Mouse (Mus musculus) forebrain, embryonic 16.5 days (tissue): ENCODE data around the gene Figla. TPM values are rescaled to one million over a fixed set of nuclear protein-coding genes. Genes with fewer than 3 reads are reported as not detected.
"Not testable (repeated sequence)": the region's sequence is repeated elsewhere in the genome, so short reads cannot be mapped to it uniquely, and the experiment has no call there.

Experiments
- ATAC-seq: fragments of 200-750 bp; cut with Nextera tagmentation; 2 replicates; pipeline ENCODE4 v1.8.0; 2017; ENCODE audit warnings: mild to moderate bottlenecking, moderate library complexity
- H3K27ac ChIP-seq: fragments of 300-500 bp; sonication (generic); 2 replicates; pipeline ENCODE4 v1.5.1; 2014; ENCODE audit warnings: low read length, control low read depth
- H3K27me3 ChIP-seq: fragments of 300-500 bp; sonication (generic); replicated peaks from 2 replicates; pipeline ENCODE4 v1.6.1; 2014; ENCODE audit warnings: low read length; ENCODE audit not compliant: control insufficient read depth, insufficient read depth
- H3K36me3 ChIP-seq: fragments of 300-500 bp; sonication (generic); 2 replicates; pipeline ENCODE4 v1.6.1; 2014; ENCODE audit not compliant: control insufficient read depth, insufficient read depth
- H3K4me1 ChIP-seq: fragments of 300-500 bp; sonication (generic); replicated peaks from 2 replicates; pipeline ENCODE4 v1.6.1; 2014; ENCODE audit warnings: low read length; ENCODE audit not compliant: control insufficient read depth, insufficient read depth
- H3K4me2 ChIP-seq: fragments of 300-500 bp; sonication (generic); 2 replicates; pipeline ENCODE4 v1.6.1; 2014; ENCODE audit warnings: mild to moderate bottlenecking, low read length, control low read depth
- H3K4me3 ChIP-seq: fragments of 300-500 bp; sonication (generic); replicated peaks from 2 replicates; pipeline ENCODE4 v1.5.1; 2014; ENCODE audit warnings: mild to moderate bottlenecking, low read length, control low read depth
- H3K9ac ChIP-seq: fragments of 300-500 bp; sonication (generic); replicated peaks from 2 replicates; pipeline ENCODE4 v1.6.1; 2014; ENCODE audit warnings: low read depth, low read length, control low read depth
- H3K9me3 ChIP-seq: fragments of 300-500 bp; sonication (generic); 2 replicates; pipeline ENCODE4 v1.6.1; 2016; ENCODE audit warnings: low read length; ENCODE audit not compliant: control insufficient read depth
- WGBS: fragments of 180-500 bp; shearing (Covaris S2); extraction: QIAGEN DNeasy Blood & Tissue Kit; methylation state at CpG from one replicate; pipeline ENCODE4 v1.1.7; 2014; 5-methylcytosine and 5-hydroxymethylcytosine counted together
- polyA plus RNA-seq: library from polyadenylated mRNA; unstranded; fragments of >200 nt; fragmentation: Nextera tagmentation; extraction: Ambion mirVana; gene quantifications from 2 replicates; pipeline ENCODE4 v1.2.1, GENCODE M21; 2015

The Figla gene
- polyA plus RNA-seq = not detected in 2 replicates

- H3K4me3 ChIP-seq = no peak within 1 kb of the TSS
- no peaks in the 10 kb centered on the region for H3K4me1 ChIP-seq
- ATAC-seq = no peak
- no peak within 1 kb of the TSS for H3K4me2 ChIP-seq
- H3K27ac ChIP-seq = no peak within 1 kb of the TSS
- H3K27me3 ChIP-seq = no peaks in the 10 kb centered on the region
- H3K36me3 ChIP-seq = no peaks in the 10 kb centered on the region
- WGBS = 88% methylated on average over 9 of the region's 9 CpGs
- H3K9ac ChIP-seq = no peak within 1 kb of the TSS
- H3K9me3 ChIP-seq = no peaks in the 10 kb centered on the region
Observed at GRCm38 (mm10) chr6:86015871-86016270, at the start of gene Figla. Figla (plus strand) TSS chr6:86016171.

- Histone ChIP-seq H3K27me3 (no peaks in the 10 kb centered on the region), H3K27ac (no peak overlapping the region), H3K4me1 (no peaks in the 10 kb centered on the region), H3K4me3 (no peak overlapping the region), H3K9ac (no peak overlapping the region), H3K4me2 (no peak overlapping the region), H3K36me3 (no peaks in the 10 kb centered on the region), H3K9me3 (no peaks in the 10 kb centered on the region)
- ATAC-seq = no peak
- WGBS = 82% methylated on average over 4 of the region's 4 CpGs
Observed at GRCm38 (mm10) chr6:85966686-85967085, 49.3 kb upstream of the Figla start.

- 70% methylated on average over 2 of the region's 2 CpGs for WGBS
- Histone ChIP-seq H3K9ac (no peak overlapping the region), H3K4me3 (no peak overlapping the region), H3K27ac (no peak overlapping the region), H3K4me2 (no peak overlapping the region), H3K36me3 (no peaks in the 10 kb centered on the region), H3K4me1 (no peaks in the 10 kb centered on the region), H3K27me3 (no peaks in the 10 kb centered on the region), H3K9me3 (no peaks in the 10 kb centered on the region)
- ATAC-seq = no peak
Observed at GRCm38 (mm10) chr6:85969889-85970288, 46.1 kb upstream of the Figla start.

GRCm38 (mm10) chr6:85972699-85973098 is 43.3 kb upstream of the Figla start:
- WGBS = 76% methylated on average over 3 of the region's 3 CpGs
- Histone ChIP-seq H3K27ac (no peak overlapping the region), H3K9me3 (no peaks in the 10 kb centered on the region), H3K27me3 (no peaks in the 10 kb centered on the region), H3K4me3 (no peak overlapping the region), H3K36me3 (no peaks in the 10 kb centered on the region), H3K4me1 (no peaks in the 10 kb centered on the region), H3K4me2 (no peak overlapping the region), H3K9ac (no peak overlapping the region)
- ATAC-seq = no peak

GRCm38 (mm10) chr6:85973336-85973735 is 42.6 kb upstream of the Figla start:
- Histone ChIP-seq H3K9ac (no peak overlapping the region), H3K4me1 (no peaks in the 10 kb centered on the region), H3K4me2 (no peak overlapping the region), H3K27me3 (no peaks in the 10 kb centered on the region), H3K27ac (no peak overlapping the region), H3K9me3 (no peaks in the 10 kb centered on the region), H3K4me3 (no peak overlapping the region), H3K36me3 (no peaks in the 10 kb centered on the region)
- WGBS = 79% methylated on average over 3 of the region's 3 CpGs
- ATAC-seq = no peak

GRCm38 (mm10) chr6:85974941-85975617 is 40.9 kb upstream of the Figla start:
- H3K4me2 ChIP-seq = no peak overlapping the region
- 67% methylated on average over 10 of the region's 10 CpGs for WGBS
- H3K9ac ChIP-seq = no peak overlapping the region
- ATAC-seq = no peak
- H3K27me3 ChIP-seq = no peaks in the 10 kb centered on the region
- no peaks in the 10 kb centered on the region for H3K4me1 ChIP-seq
- H3K27ac ChIP-seq = no peak overlapping the region
- no peaks in the 10 kb centered on the region for H3K36me3 ChIP-seq
- H3K9me3 ChIP-seq = no peaks in the 10 kb centered on the region
- no peak overlapping the region for H3K4me3 ChIP-seq

- Histone ChIP-seq H3K27ac (no peak overlapping the region), H3K4me3 (no peak overlapping the region), H3K9me3 (no peaks in the 10 kb centered on the region), H3K36me3 (no peaks in the 10 kb centered on the region), H3K4me1 (no peaks in the 10 kb centered on the region), H3K27me3 (no peaks in the 10 kb centered on the region), H3K4me2 (no peak overlapping the region), H3K9ac (no peak overlapping the region)
- ATAC-seq = no peak
- WGBS = 97% methylated on average over 1 of the region's 1 CpGs
Observed at GRCm38 (mm10) chr6:85975761-85976160, 40.2 kb upstream of the Figla start.

GRCm38 (mm10) chr6:85976242-85976641 is 39.7 kb upstream of the Figla start:
- 89% methylated on average over 5 of the region's 5 CpGs for WGBS
- no peak overlapping the region for H3K4me3 ChIP-seq

GRCm38 (mm10) chr6:85978736-85979135 is 37.2 kb upstream of the Figla start:
- 75% methylated on average over 4 of the region's 4 CpGs for WGBS
- ATAC-seq = not testable (repeated sequence)

More at GRCm38 (mm10) chr6:85976242-85976641, 39.7 kb upstream of the Figla start:
- no peaks in the 10 kb centered on the region for H3K4me1 ChIP-seq
- no peaks in the 10 kb centered on the region for H3K27me3 ChIP-seq
- no peak overlapping the region for H3K27ac ChIP-seq
- no peaks in the 10 kb centered on the region for H3K9me3 ChIP-seq
- no peaks in the 10 kb centered on the region for H3K36me3 ChIP-seq
- no peak overlapping the region for H3K4me2 ChIP-seq
- no peak overlapping the region for H3K9ac ChIP-seq
- ATAC-seq = no peak

GRCm38 (mm10) chr6:85984351-85984750 is 31.6 kb upstream of the Figla start:
- Histone ChIP-seq H3K9me3 (no peaks in the 10 kb centered on the region), H3K27ac (no peak overlapping the region), H3K27me3 (no peaks in the 10 kb centered on the region), H3K4me3 (no peak overlapping the region), H3K9ac (no peak overlapping the region), H3K36me3 (no peaks in the 10 kb centered on the region), H3K4me2 (no peak overlapping the region), H3K4me1 (no peaks in the 10 kb centered on the region)
- ATAC-seq = no peak
- WGBS = 77% methylated on average over 8 of the region's 8 CpGs

More at GRCm38 (mm10) chr6:85978736-85979135, 37.2 kb upstream of the Figla start:
- H3K4me2 ChIP-seq, H3K4me3 ChIP-seq, H3K9ac ChIP-seq, H3K27me3 ChIP-seq, H3K36me3 ChIP-seq, H3K27ac ChIP-seq, H3K9me3 ChIP-seq, H3K4me1 ChIP-seq: not testable (repeated sequence)
